Comparison of ENCODE assay signal across 12 mouse cellular contexts in the genomic region with DNA sequence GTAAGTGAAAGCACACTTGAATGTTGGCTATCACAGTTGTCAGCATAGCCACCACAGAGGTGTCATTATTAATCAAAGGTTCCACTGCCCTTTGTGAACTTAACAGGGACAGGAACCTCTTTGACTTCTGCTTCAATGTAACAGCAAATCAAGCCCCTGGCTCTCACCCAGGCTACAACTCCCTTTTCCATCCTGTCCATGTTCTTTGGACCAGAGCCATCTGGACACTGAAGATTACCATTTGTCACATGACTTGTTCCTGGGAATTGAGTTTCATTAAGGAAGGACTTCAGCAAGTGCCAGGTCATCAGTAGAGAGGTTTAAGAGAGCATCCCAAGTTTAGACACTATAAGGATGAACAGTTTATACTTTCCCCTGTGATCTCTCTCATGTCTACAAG. TPM values are rescaled to one million over a fixed set of nuclear protein-coding genes. Genes with fewer than 3 reads are reported as not detected.
DNase-seq lines count a peak whose midpoint lies in the region; ATAC-seq and TF ChIP-seq lines count a peak whose summit lies in the region.
"Had no signal": no experiment of that assay in that cellular context is flagged by ENCODE, and none has a peak within 500 bp of the region (broad histone marks: within the 10 kb centered on the region; RNA-seq: fewer than 3 reads in every experiment).

No protein-coding gene starts in this region.

- peak; percentile 24 for DNase-seq in intestine, embryonic 14.5 days (ENCODE audit: low spot score)
- peak; percentile 28 for DNase-seq in brain, adult 2 months (ENCODE audit: low read depth, low spot score)
- DNase-seq in heart, postnatal 0 days (ENCODE audit: low spot score), result peak; percentile 61
- DNase-seq in lung, postnatal 0 days (ENCODE audit: low spot score), result peak; percentile 75
- no peak for DNase-seq in urinary bladder, postnatal 25 days (ENCODE audit: low spot score)
- DNase-seq in urinary bladder, adult 18-20 months (ENCODE audit: low spot score in 2 of 2), result no peak
- no peak for DNase-seq in frontal cortex, postnatal 10 days (ENCODE audit: low spot score in 2 of 2)

- H3K27ac ChIP-seq in intestine, embryonic 14.5 days (ENCODE audit: low read depth), result no peak overlapping the region
- no peak overlapping the region for H3K27ac ChIP-seq in intestine, embryonic 16.5 days (ENCODE audit: low read length)
- H3K27ac ChIP-seq in heart, postnatal 0 days (ENCODE audit: low read depth), result no peak overlapping the region
- H3K27ac ChIP-seq in lung, postnatal 0 days (ENCODE audit: low read length), result no peak overlapping the region
- H3K27ac ChIP-seq: embryonic facial prominence, embryonic 12.5 days; layer of hippocampus, adult 2 months; liver, embryonic 12.5 days; midbrain, embryonic 13.5 days had no signal

- no peaks in the 10 kb centered on the region for H3K36me3 ChIP-seq in intestine, embryonic 14.5 days (ENCODE audit: control insufficient read depth, insufficient read depth, low read length)
- no peaks in the 10 kb centered on the region for H3K36me3 ChIP-seq in intestine, embryonic 16.5 days (ENCODE audit: control insufficient read depth, insufficient read depth, low read length)
- H3K36me3 ChIP-seq in heart, postnatal 0 days (replicated peaks; ENCODE audit: control insufficient read depth, insufficient read depth, low read length), result no peaks in the 10 kb centered on the region
- H3K36me3 ChIP-seq in lung, postnatal 0 days (ENCODE audit: insufficient read depth, low read length), result no peaks in the 10 kb centered on the region
- H3K36me3 ChIP-seq: embryonic facial prominence, embryonic 12.5 days; liver, embryonic 12.5 days; midbrain, embryonic 13.5 days had no signal

- peaks cover 21% of the 10 kb centered on the region for H3K4me1 ChIP-seq in intestine, embryonic 14.5 days (replicated peaks; ENCODE audit: control insufficient read depth, insufficient read depth, low read length)
- H3K4me1 ChIP-seq in intestine, embryonic 16.5 days (ENCODE audit: control insufficient read depth, insufficient read depth, low read length), result peaks cover 17% of the 10 kb centered on the region
- H3K4me1 ChIP-seq in heart, postnatal 0 days (ENCODE audit: control insufficient read depth, insufficient read depth), result peaks cover 31% of the 10 kb centered on the region
- H3K4me1 ChIP-seq in lung, postnatal 0 days (ENCODE audit: insufficient read depth, low read depth, low read length), result peaks cover 12% of the 10 kb centered on the region; the same call in 1 of the 2 replicates
- H3K4me1 ChIP-seq: midbrain, embryonic 13.5 days had no signal

- no peaks in the 10 kb centered on the region for H3K27me3 ChIP-seq in intestine, embryonic 14.5 days (replicated peaks; ENCODE audit: control insufficient read depth, insufficient read depth, low read length)
- no peaks in the 10 kb centered on the region for H3K27me3 ChIP-seq in intestine, embryonic 16.5 days (replicated peaks; ENCODE audit: control insufficient read depth, insufficient read depth, low read length)
- H3K27me3 ChIP-seq in heart, postnatal 0 days (ENCODE audit: control insufficient read depth, insufficient read depth, low read length), result no peaks in the 10 kb centered on the region
- no peaks in the 10 kb centered on the region for H3K27me3 ChIP-seq in lung, postnatal 0 days (replicated peaks; ENCODE audit: insufficient read depth, low read length)
- H3K27me3 ChIP-seq: embryonic facial prominence, embryonic 12.5 days; liver, embryonic 12.5 days; midbrain, embryonic 13.5 days had no signal

- no peak overlapping the region for H3K4me3 ChIP-seq in intestine, embryonic 14.5 days (ENCODE audit: low read depth, low read length)
- H3K4me3 ChIP-seq in intestine, embryonic 16.5 days (ENCODE audit: low read length), result no peak overlapping the region
- H3K4me3 ChIP-seq in heart, postnatal 0 days (ENCODE audit: low read depth, low read length), result no peak overlapping the region
- H3K4me3 ChIP-seq in lung, postnatal 0 days (ENCODE audit: low read depth, low read length), result no peak overlapping the region
- H3K4me3 ChIP-seq: embryonic facial prominence, embryonic 12.5 days; layer of hippocampus, adult 2 months; liver, embryonic 12.5 days; midbrain, embryonic 13.5 days had no signal

- no peak for TF ChIP-seq EP300 in heart, postnatal 0 days (IDR thresholded peaks at IDR 0.05; ENCODE audit: low read depth)
- TF ChIP-seq EP300 in lung, postnatal 0 days (IDR thresholded peaks at IDR 0.05), result peak; percentile 70

- H3K4me2 ChIP-seq in intestine, embryonic 14.5 days (ENCODE audit: low read length), result no peak overlapping the region
- H3K4me2 ChIP-seq in intestine, embryonic 16.5 days (ENCODE audit: low read depth, low read length), result no peak overlapping the region
- H3K4me2 ChIP-seq in heart, postnatal 0 days (ENCODE audit: low read depth, low read length), result no peak overlapping the region
- H3K4me2 ChIP-seq in lung, postnatal 0 days (replicated peaks; ENCODE audit: low read depth, low read length), result no peak overlapping the region
- H3K4me2 ChIP-seq: embryonic facial prominence, embryonic 12.5 days; liver, embryonic 12.5 days; midbrain, embryonic 13.5 days had no signal

- ATAC-seq in intestine, embryonic 14.5 days (replicated peaks; ENCODE audit: low FRiP score, low TSS enrichment, low read depth), result no peak
- no peak for ATAC-seq in intestine, embryonic 16.5 days
- ATAC-seq in heart, postnatal 0 days (ENCODE audit: insufficient read depth, low read depth), result peak; percentile 44; the same call in 1 of the 2 replicates
- ATAC-seq in lung, postnatal 0 days, result peak; percentile 58
- ATAC-seq: liver, embryonic 12.5 days; midbrain, embryonic 13.5 days had no signal

- TF ChIP-seq CTCF in heart, postnatal 0 days (IDR thresholded peaks at IDR 0.05; ENCODE audit: low read depth), result no peak
- TF ChIP-seq CTCF in lung, postnatal 0 days (IDR thresholded peaks at IDR 0.05), result no peak

- no peaks in the 10 kb centered on the region for H3K9me3 ChIP-seq in intestine, embryonic 14.5 days (ENCODE audit: control insufficient read depth, low read length)
- H3K9me3 ChIP-seq in intestine, embryonic 16.5 days (ENCODE audit: control insufficient read depth, low read length), result no peaks in the 10 kb centered on the region
- no peaks in the 10 kb centered on the region for H3K9me3 ChIP-seq in heart, postnatal 0 days (replicated peaks; ENCODE audit: control insufficient read depth, low read length)
- H3K9me3 ChIP-seq in lung, postnatal 0 days (ENCODE audit: low read length), result no peaks in the 10 kb centered on the region
- H3K9me3 ChIP-seq: embryonic facial prominence, embryonic 12.5 days; liver, embryonic 12.5 days; midbrain, embryonic 13.5 days had no signal

- no peak overlapping the region for H3K9ac ChIP-seq in intestine, embryonic 14.5 days (ENCODE audit: low read length)
- H3K9ac ChIP-seq in intestine, embryonic 16.5 days (ENCODE audit: low read depth, low read length), result no peak overlapping the region
- H3K9ac ChIP-seq in heart, postnatal 0 days (replicated peaks; ENCODE audit: low read depth, low read length), result no peak overlapping the region
- H3K9ac ChIP-seq in lung, postnatal 0 days (replicated peaks; ENCODE audit: low read depth), result no peak overlapping the region
- H3K9ac ChIP-seq: embryonic facial prominence, embryonic 12.5 days; liver, embryonic 12.5 days; midbrain, embryonic 13.5 days had no signal

RNA-seq across cellular contexts. Expression of a gene that starts 44.5 kb away (rescaled TPM):
- polyA plus RNA-seq in intestine, embryonic 14.5 days (2014; fragmentation: Nextera tagmentation; extraction: Ambion mirVana), result 2.1 and 2.7 TPM in 2 replicates
- polyA plus RNA-seq in intestine, embryonic 16.5 days (2015; fragmentation: Nextera tagmentation; extraction: Ambion mirVana), result 1.5 and 1.8 TPM in 2 replicates
- 2.9 TPM in 1 of 2 replicates, not detected in the other for total RNA-seq in heart, postnatal 0 days (2014; rRNA removed; ENCODE audit: low replicate concordance)
- 0.40 and 0.46 TPM in 2 replicates for polyA plus RNA-seq in heart, postnatal 0 days (2015; fragmentation: Nextera tagmentation; extraction: Ambion mirVana)
- 2.6 and 7.7 TPM in 2 replicates for polyA plus RNA-seq in lung, postnatal 0 days (2015; fragmentation: Nextera tagmentation; extraction: Ambion mirVana)

Comparison
In these comparisons a context has a peak if more than half of its experiments do, and no peak if none do; other contexts are left out.
1. ATAC-seq: peak in heart, postnatal 0 days (single experiment) and lung, postnatal 0 days (single experiment); none in intestine, embryonic 14.5 days (single experiment) and intestine, embryonic 16.5 days (single experiment).
2. DNase-seq: peak in intestine, embryonic 14.5 days (single experiment), brain, adult 2 months (single experiment), heart, postnatal 0 days (single experiment) and lung, postnatal 0 days (single experiment); none in urinary bladder, postnatal 25 days (single experiment), urinary bladder, adult 18-20 months (0 of 2) and frontal cortex, postnatal 10 days (0 of 2).